Mouse (Mus musculus): ENCODE measurements around the gene Iars2. TPM values are rescaled to one million over a fixed set of nuclear protein-coding genes. Genes with fewer than 3 reads are reported as not detected.
A peak's percentile ranks its signal among the peaks of the same experiment; 100 is the strongest.

Iars2 gene
- polyA plus RNA-seq, 1 experiment from 2014 or later, result 31.4 TPM

DNA sequence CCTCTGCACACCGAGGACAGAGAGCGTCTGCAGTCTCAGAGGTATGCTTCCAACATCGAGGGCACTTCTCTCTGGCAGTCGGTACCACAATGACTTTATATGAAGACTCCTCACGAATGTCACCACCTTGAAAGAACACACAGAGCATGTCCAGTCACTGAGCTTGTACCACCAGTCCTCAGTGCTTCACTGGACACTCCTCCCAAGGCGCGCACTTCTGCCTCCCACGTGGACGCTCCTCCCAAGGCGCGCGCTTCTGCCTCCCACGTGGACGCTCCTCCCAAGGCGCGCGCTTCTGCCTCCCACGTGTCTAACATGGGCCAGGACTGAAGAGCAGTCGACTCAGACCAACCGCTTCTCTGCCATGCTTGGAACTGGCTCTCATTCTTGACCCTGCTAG lies 42.1 kb downstream of the Iars2 start:
- Histone ChIP-seq H3K36me3 (ENCODE audit: insufficient read depth, low read length) (peaks cover 52% of the 10 kb centered on the region), H3K9me3 (replicated peaks; ENCODE audit: low read length) (no peaks in the 10 kb centered on the region), H3K4me1 (replicated peaks; ENCODE audit: insufficient read depth, low read length) (no peaks in the 10 kb centered on the region), H3K9ac (ENCODE audit: low read depth, low read length) (no peak overlapping the region), H3K4me3 (replicated peaks; ENCODE audit: low read depth, low read length) (no peak overlapping the region), H3K27me3 (ENCODE audit: insufficient read depth, low read length) (no peaks in the 10 kb centered on the region), H3K27ac (no peak overlapping the region), H3K4me2 (ENCODE audit: low read length) (no peak overlapping the region)
- DNase-seq (ENCODE audit: low spot score), result no peak
- 83% methylated on average over 20 of the region's 20 CpGs for WGBS
- peak; percentile 61 for ATAC-seq (replicated peaks; ENCODE audit: low FRiP score, low read depth)
- TF ChIP-seq CTCF (IDR thresholded peaks at IDR 0.05; ENCODE audit: low read depth), result no peak

GRCm38 (mm10) chr1:185285171-185285570 lies 44.0 kb downstream of the Iars2 start:
- DNase-seq (ENCODE audit: low spot score), result no peak
- no peak overlapping the region for H3K9ac ChIP-seq (ENCODE audit: low read depth, low read length)
- H3K4me3 ChIP-seq (replicated peaks; ENCODE audit: low read depth, low read length), result no peak overlapping the region
- no peaks in the 10 kb centered on the region for H3K4me1 ChIP-seq (replicated peaks; ENCODE audit: insufficient read depth, low read length)
- no peaks in the 10 kb centered on the region for H3K27me3 ChIP-seq (ENCODE audit: insufficient read depth, low read length)
- no peak overlapping the region for H3K4me2 ChIP-seq (ENCODE audit: low read length)
- TF ChIP-seq CTCF (IDR thresholded peaks at IDR 0.05; ENCODE audit: low read depth), result no peak
- ATAC-seq (replicated peaks; ENCODE audit: low FRiP score, low read depth), result no peak
- H3K9me3 ChIP-seq (replicated peaks; ENCODE audit: low read length), result no peaks in the 10 kb centered on the region
- WGBS, result 85% methylated on average over 4 of the region's 4 CpGs
- peaks cover 54% of the 10 kb centered on the region for H3K36me3 ChIP-seq (ENCODE audit: insufficient read depth, low read length)
- H3K27ac ChIP-seq, result no peak overlapping the region

DNA sequence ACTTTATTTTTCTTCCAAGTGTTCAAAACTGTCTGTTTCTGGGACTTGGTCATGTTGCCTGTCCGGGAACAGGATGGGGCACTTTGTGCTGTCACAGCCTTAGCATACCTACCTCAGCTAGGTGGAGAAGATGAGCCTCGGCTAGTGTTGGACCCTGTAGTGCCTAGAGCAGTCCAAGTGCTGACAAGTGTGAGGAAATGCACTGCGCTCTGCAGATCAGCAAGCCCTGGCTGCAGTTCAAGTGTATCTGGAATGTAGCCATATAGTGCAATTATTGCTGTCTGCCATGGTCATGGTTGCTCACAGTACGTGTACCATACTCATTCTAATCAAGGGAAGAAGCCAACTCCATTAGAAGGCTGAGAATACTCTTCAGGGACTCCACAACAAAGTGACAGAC lies 44.5 kb downstream of the Iars2 start:
- 65% methylated on average over 4 of the region's 4 CpGs for WGBS
- no peak for TF ChIP-seq CTCF (IDR thresholded peaks at IDR 0.05; ENCODE audit: low read depth)
- Histone ChIP-seq H3K4me3 (replicated peaks; ENCODE audit: low read depth, low read length) (no peak overlapping the region), H3K27ac (no peak overlapping the region), H3K4me1 (replicated peaks; ENCODE audit: insufficient read depth, low read length) (no peaks in the 10 kb centered on the region), H3K9ac (ENCODE audit: low read depth, low read length) (no peak overlapping the region), H3K27me3 (ENCODE audit: insufficient read depth, low read length) (no peaks in the 10 kb centered on the region), H3K9me3 (replicated peaks; ENCODE audit: low read length) (no peaks in the 10 kb centered on the region), H3K36me3 (ENCODE audit: insufficient read depth, low read length) (peaks cover 54% of the 10 kb centered on the region), H3K4me2 (ENCODE audit: low read length) (no peak overlapping the region)
- DNase-seq (ENCODE audit: low spot score), result no peak
- no peak for ATAC-seq (replicated peaks; ENCODE audit: low FRiP score, low read depth)

DNA sequence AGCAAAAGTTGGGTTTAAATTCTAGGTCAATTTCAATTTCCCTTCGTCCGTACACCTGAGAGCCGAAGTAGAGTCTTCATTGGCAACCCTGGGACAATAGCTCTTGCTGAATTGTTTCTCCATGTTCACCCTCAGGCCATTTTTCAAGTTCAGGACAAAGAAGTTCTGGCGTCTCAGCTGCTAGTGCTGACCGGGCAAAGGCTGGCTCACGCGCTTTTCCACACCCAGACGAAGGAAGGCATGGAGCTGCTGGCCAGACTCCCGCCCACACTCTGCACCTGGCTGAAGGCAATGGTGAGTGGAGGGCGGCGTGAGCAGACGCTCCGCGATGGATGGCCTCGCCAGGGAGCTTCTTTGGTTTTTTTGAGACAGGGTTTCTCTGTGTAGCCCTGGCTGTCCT lies 45.9 kb downstream of the Iars2 start:
- no peak for DNase-seq (ENCODE audit: low spot score)
- Histone ChIP-seq H3K4me1 (replicated peaks; ENCODE audit: insufficient read depth, low read length) (no peaks in the 10 kb centered on the region), H3K27ac (no peak overlapping the region), H3K4me3 (replicated peaks; ENCODE audit: low read depth, low read length) (no peak overlapping the region), H3K36me3 (ENCODE audit: insufficient read depth, low read length) (peaks cover 67% of the 10 kb centered on the region), H3K4me2 (ENCODE audit: low read length) (no peak overlapping the region), H3K9ac (ENCODE audit: low read depth, low read length) (no peak overlapping the region), H3K9me3 (replicated peaks; ENCODE audit: low read length) (no peaks in the 10 kb centered on the region), H3K27me3 (ENCODE audit: insufficient read depth, low read length) (no peaks in the 10 kb centered on the region)
- TF ChIP-seq CTCF (IDR thresholded peaks at IDR 0.05; ENCODE audit: low read depth), result no peak
- no peak for ATAC-seq (replicated peaks; ENCODE audit: low FRiP score, low read depth)
- 93% methylated on average over 15 of the region's 15 CpGs for WGBS

DNA sequence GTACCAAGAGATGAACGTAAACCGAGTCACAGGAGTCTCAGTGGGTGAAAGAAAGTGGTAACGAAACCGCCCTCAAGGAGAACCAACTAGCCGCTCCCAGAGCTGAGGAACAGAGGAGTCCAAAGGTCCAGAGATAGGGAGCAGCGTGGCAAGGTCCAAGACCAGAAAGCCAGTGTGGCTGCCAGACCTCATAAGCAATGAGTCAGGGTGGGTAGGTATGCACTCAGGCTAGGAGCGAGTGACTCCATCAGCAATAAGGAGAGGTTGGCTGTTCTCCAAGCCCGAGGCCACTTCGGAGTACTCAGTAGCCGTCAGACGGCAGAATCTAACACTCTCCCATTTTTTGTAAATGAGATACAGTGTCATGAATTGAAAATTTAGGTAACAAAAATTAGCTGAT lies 46.4 kb downstream of the Iars2 start:
- DNase-seq (ENCODE audit: low spot score) (no peak), ATAC-seq (replicated peaks; ENCODE audit: low FRiP score, low read depth) (peak; percentile 52; the same call in 1 of the 2 replicates)
- H3K9ac ChIP-seq (ENCODE audit: low read depth, low read length), result no peak overlapping the region
- no peaks in the 10 kb centered on the region for H3K4me1 ChIP-seq (replicated peaks; ENCODE audit: insufficient read depth, low read length)
- no peaks in the 10 kb centered on the region for H3K9me3 ChIP-seq (replicated peaks; ENCODE audit: low read length)
- peaks cover 69% of the 10 kb centered on the region for H3K36me3 ChIP-seq (ENCODE audit: insufficient read depth, low read length)
- H3K27ac ChIP-seq, result no peak overlapping the region
- no peak overlapping the region for H3K4me2 ChIP-seq (ENCODE audit: low read length)
- no peaks in the 10 kb centered on the region for H3K27me3 ChIP-seq (ENCODE audit: insufficient read depth, low read length)
- H3K4me3 ChIP-seq (replicated peaks; ENCODE audit: low read depth, low read length), result no peak overlapping the region
- no peak for TF ChIP-seq CTCF (IDR thresholded peaks at IDR 0.05; ENCODE audit: low read depth)
- 93% methylated on average over 11 of the region's 11 CpGs for WGBS

DNA sequence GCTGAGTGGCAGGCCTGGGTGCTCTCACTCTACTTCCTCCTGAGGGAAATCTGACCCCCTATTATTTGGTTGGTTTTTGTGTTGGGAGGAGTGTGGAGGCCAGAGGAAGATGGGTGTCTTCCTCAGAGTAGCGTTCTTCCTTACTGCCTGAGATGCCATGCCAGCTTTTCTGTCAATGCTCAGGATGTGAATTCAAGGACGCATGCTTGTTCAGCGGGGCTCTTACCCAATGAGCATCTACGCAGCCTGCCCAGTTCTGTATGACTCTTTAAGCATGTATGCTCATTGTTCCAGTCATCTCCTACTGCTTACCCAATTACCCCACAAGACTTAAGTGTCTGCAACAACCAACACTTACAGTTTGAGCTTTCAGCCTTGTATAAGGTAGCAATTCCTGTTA lies 48.6 kb downstream of the Iars2 start:
- Histone ChIP-seq H3K9ac (ENCODE audit: low read depth, low read length) (no peak overlapping the region), H3K36me3 (ENCODE audit: insufficient read depth, low read length) (peaks cover 75% of the 10 kb centered on the region), H3K4me1 (replicated peaks; ENCODE audit: insufficient read depth, low read length) (no peaks in the 10 kb centered on the region), H3K27ac (no peak overlapping the region), H3K4me3 (replicated peaks; ENCODE audit: low read depth, low read length) (no peak overlapping the region), H3K9me3 (replicated peaks; ENCODE audit: low read length) (no peaks in the 10 kb centered on the region), H3K4me2 (ENCODE audit: low read length) (no peak overlapping the region), H3K27me3 (ENCODE audit: insufficient read depth, low read length) (no peaks in the 10 kb centered on the region)
- DNase-seq (ENCODE audit: low spot score) (no peak), ATAC-seq (replicated peaks; ENCODE audit: low FRiP score, low read depth) (no peak)
- 88% methylated on average over 4 of the region's 4 CpGs for WGBS
- TF ChIP-seq CTCF (IDR thresholded peaks at IDR 0.05; ENCODE audit: low read depth), result no peak

GRCm38 (mm10) chr1:185279288-185279687 lies 49.9 kb downstream of the Iars2 start:
- Histone ChIP-seq H3K4me2 (ENCODE audit: low read length) (no peak overlapping the region), H3K36me3 (ENCODE audit: insufficient read depth, low read length) (peaks cover 72% of the 10 kb centered on the region), H3K4me3 (replicated peaks; ENCODE audit: low read depth, low read length) (no peak overlapping the region), H3K27me3 (ENCODE audit: insufficient read depth, low read length) (no peaks in the 10 kb centered on the region), H3K9ac (ENCODE audit: low read depth, low read length) (no peak overlapping the region), H3K9me3 (replicated peaks; ENCODE audit: low read length) (no peaks in the 10 kb centered on the region), H3K4me1 (replicated peaks; ENCODE audit: insufficient read depth, low read length) (no peaks in the 10 kb centered on the region), H3K27ac (no peak overlapping the region)
- no peak for ATAC-seq (replicated peaks; ENCODE audit: low FRiP score, low read depth)
- no peak for DNase-seq (ENCODE audit: low spot score)
- TF ChIP-seq CTCF (IDR thresholded peaks at IDR 0.05; ENCODE audit: low read depth), result no peak
- WGBS, result 72% methylated on average over 9 of the region's 9 CpGs

Data from kidney, postnatal 0 days (tissue).